Mouse (Mus musculus): ENCODE data around the gene H3f3a.
"Not testable (repeated sequence)": the region's sequence is repeated elsewhere in the genome, so short reads cannot be mapped to it uniquely, and the experiment has no call there.

The H3f3a gene

GRCm38 (mm10) chr1:180813885-180814740, at the start of gene H3f3a:
TSS of gene H3f3a (minus strand) at chr1:180813943.
- peak; percentile 93 for DNase-seq (ENCODE audit: low spot score)

GRCm38 (mm10) chr1:180860030-180860429, 46.3 kb upstream of the H3f3a start:
- no peak for DNase-seq (ENCODE audit: low spot score)

DNA sequence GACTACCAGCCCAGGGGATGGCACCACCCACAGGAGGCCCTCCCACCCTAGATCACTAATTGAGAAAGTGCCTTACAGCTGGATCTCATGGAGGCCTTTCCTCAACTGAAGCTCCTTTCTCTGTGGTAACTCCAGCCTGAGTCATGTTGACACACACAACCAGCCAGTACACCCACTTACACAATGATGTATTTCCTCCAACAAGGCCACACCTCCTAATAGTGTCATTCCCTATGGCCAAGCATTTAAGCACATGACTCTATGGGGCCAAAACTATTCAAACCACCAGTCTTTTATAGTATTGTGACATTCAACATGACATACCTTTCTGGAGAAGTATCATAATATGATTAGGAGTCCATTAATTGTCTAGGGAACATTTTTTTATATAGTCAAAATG, 45.0 kb upstream of the H3f3a start:
- no peak for DNase-seq (ENCODE audit: low spot score)

- DNase-seq (ENCODE audit: low spot score), result peak; percentile 100
Observed at GRCm38 (mm10) chr1:180850316-180851270, 36.9 kb upstream of the H3f3a start, which contains the start of gene Sde2. TSS of gene Sde2 (plus strand) at chr1:180851127.

GRCm38 (mm10) chr1:180849701-180850301, 36.1 kb upstream of the H3f3a start:
- no peak for DNase-seq (ENCODE audit: low spot score)

DNA sequence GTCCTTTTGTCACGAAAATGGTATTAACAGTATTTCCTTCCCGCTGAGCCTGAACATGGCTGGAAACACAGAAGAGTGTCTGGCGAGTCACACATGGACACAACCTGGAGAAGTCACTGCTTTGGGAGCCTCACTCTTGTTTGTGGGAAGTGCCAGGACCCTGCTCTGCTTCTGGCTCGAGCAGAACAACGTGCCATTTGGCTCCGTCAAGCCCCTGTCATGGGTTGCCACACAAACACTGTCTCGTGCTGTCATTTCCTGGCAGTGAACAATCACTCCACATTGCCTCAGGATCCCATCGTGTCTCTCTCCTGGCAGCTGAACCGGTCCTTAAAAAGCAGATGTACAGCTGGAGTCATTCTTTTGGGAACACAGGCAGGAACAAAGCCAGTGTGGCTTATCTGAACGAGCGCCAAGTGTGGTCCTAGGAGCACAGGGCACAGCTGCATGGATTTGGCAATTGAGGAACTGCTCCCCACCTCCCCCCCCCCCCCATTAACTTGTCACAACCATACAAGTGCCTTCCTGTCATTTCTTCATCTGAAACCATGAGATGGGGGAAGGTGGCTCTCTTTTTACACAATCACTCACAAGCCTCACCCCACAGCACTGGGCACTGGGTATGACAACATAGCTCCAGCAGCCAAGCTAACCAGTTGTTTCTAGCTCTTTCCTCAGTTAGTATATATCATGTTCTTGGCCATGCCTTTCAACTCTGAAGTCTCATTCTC, 34.9 kb upstream of the H3f3a start:
- peak; percentile 23 for DNase-seq (ENCODE audit: low spot score)

DNA sequence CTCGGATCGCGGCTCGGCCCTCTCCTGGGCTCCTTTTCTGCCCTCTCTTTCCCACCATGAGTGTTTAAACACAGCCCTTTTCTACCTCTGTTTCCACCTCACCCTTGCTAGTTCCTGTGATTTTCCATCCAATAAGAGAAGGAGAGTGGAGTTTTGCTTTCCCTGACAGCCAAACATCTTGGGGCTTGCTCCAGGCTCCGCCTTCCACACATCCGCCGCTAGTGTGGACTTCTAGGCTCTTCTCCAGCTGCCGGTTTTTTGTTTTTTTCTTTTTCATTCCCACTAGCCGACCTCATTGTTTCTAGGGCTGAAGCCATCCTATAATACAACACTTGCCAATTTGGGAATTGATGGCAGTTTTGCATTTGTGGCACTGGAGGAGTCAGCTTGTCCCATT, 34.4 kb upstream of the H3f3a start:
- DNase-seq (ENCODE audit: low spot score), result peak; percentile 52

DNA sequence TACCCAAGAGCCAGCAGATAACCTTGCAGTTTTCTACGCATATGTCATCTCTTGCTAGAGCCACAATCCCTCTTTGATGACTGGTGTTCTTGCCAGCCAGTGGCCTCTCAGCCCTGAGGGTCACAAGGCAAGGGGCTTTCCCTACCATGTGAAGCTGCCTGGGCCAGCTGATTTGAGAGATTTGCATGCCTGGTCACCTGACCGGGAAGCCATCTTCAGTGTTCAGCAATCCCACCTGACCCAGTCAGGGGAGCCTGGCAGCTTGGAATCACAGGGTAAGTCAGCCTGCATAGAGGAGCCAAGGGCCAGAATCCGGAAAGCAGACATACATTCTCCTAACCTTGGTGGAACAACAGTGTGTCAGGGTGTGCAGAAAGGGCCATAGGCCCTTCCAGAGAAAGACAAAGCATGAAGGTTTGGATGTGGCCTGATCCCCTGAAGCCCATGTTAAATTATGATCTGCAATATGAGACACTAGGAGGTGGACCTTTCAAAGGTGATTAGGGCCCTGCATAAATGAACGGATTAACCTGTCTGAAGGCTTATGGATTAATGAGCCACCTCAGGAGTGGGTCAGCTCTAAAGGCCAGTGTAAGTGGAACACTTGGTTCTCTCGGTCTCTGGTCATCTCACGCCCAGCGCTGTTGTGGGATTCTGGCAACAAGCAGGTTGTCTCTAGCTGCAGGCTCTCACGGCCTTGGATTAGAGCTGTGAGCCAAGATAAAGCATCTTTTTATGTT, 28.0 kb upstream of the H3f3a start:
- no peak for DNase-seq (ENCODE audit: low spot score)

GRCm38 (mm10) chr1:180839201-180839910, 25.6 kb upstream of the H3f3a start:
- no peak for DNase-seq (ENCODE audit: low spot score)

GRCm38 (mm10) chr1:180838014-180838413, 24.3 kb upstream of the H3f3a start:
- no peak for DNase-seq (ENCODE audit: low spot score)

DNA sequence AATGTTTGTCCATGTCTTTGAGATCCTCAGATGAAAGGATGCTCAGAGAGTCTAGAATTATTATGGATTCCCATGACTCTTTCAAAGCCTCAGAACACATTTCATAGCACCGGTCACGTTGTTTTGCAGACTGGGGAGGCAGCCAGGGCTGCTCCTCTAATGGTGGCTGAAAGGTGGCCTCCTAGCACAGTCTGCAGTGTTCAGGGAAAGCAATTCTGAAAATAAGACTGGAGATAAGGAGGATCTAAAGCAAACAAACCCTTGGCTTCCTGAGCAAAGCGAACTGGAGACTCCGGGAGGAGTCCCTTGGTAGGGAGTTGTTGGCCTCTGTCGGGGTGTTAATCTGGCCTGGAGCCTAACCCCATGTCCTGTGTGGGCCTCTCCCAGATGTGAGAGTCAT, 23.4 kb upstream of the H3f3a start:
- DNase-seq (ENCODE audit: low spot score), result no peak

- not testable (repeated sequence) for DNase-seq (ENCODE audit: low spot score)
Observed at GRCm38 (mm10) chr1:180836467-180836866, 22.7 kb upstream of the H3f3a start.

GRCm38 (mm10) chr1:180835273-180836015, 21.7 kb upstream of the H3f3a start:
- no peak for DNase-seq (ENCODE audit: low spot score)

GRCm38 (mm10) chr1:180830588-180831346, 17.0 kb upstream of the H3f3a start:
- no peak for DNase-seq (ENCODE audit: low spot score)

GRCm38 (mm10) chr1:180830175-180830574, 16.4 kb upstream of the H3f3a start:
- DNase-seq (ENCODE audit: low spot score), result no peak

DNA sequence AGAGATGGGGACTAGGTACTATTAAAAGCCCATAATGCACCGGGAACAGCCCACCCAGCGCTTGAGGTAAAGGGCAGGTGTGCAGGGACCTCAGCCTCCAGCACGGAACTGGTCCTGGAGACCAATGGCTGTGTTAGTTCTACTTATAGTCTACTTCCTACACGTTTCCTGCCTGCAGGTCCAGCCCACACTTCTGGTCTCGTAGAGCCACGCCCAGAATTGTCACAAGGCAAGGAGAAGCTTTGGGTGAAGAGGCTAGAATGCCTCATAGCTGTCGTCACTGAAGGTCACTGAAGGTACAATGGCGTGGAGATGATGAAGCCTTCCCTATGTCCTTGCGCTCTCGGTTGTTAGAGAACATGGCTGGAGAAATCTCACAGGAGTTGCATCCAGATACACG, 16.0 kb upstream of the H3f3a start:
- DNase-seq (ENCODE audit: low spot score), result no peak

- DNase-seq (ENCODE audit: low spot score), result no peak
Observed at GRCm38 (mm10) chr1:180826634-180827033, 12.9 kb upstream of the H3f3a start.

- DNase-seq (ENCODE audit: low spot score), result no peak
Observed at GRCm38 (mm10) chr1:180824721-180825120, 11.0 kb upstream of the H3f3a start.

DNA sequence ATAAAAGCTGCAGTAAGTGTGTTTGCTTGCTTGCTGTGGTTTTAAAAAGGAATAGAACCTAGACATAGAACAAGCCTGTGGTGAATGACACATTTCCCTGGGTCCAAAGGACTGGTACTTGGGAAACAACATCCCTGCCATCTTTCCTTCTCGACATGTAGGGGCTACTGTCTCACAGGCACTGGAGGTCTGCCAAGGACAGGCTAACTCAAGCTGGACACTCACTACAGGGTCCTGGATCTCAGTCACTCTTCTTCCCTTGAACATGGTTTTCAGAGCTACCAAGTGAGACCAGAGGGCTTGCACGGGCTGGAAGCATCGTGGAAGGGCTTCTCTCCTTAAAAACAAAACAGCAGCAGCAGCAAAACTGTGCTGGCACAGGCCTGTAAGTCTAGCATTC, 10.0 kb upstream of the H3f3a start:
- no peak for DNase-seq (ENCODE audit: low spot score)

Data from ovary, postnatal 10 days (tissue).